Mouse (Mus musculus) heart, adult 2 months (tissue): ENCODE measurements at regions not wholly inside any gene's neighbourhood (a gene's known extent, or its start where the extent isn't known, plus 50 kb on each side); places are given as distances from the start of the nearest gene placed in this dataset.

Source experiments
- CTCF ChIP-seq: fragments of 200-600 bp; IDR thresholded peaks from 2 replicates; pipeline ENCODE4 v1.8.1; 2022; ENCODE audit warnings: antibody characterized with exemption, mild to moderate bottlenecking, moderate library complexity
- POLR2A ChIP-seq: fragments of 200-500 bp; IDR thresholded peaks from 2 replicates; pipeline ENCODE4 v1.6.1; 2011; ENCODE audit warnings: mild to moderate bottlenecking, low read depth, low read length, control low read depth; ENCODE audit not compliant: insufficient read depth

DNA sequence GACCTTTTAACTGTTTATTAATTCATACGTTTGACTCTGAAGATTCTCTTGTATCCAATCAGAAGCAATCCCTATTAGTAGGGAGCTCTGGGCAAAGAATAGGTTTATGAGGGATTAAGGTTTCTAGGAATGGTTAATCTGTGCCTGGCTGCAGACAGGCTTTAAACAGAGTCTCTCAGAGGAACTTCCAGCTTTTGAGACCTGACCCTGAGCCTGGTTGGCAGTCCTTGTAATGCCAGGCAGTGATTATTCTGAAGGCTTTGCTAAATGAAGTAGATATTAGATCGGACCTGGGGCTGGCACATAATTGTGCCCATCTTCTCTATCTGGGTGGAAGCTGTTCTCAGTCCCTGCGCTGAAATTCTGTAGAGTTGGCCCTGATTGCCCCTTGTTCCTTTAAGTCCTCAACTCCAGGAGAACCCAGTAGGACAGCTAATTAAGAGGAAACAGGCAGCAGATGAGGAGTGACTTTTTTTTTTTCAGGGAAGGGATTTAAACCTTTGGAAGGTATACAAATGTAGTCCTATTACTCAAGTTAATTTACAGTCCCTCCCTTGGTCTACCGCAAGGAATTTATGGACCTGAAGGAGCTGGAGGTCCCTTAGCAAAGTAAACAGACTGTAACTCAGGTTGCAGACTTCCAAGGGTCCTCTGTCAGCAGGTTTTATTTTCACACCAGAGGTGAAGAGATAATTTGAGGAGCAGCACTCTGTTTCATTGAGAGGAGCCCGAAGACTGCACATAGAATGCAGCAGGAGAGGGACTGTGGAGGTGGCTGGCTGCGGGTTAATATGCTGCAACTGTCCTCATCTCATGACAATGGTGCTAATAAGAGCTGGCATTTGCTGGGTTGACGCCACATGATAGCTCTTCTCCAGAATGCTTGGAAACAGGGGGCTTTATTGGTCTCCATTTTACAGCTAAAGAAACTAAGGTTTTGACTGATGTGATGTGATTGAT is 595.7 kb downstream of the Bcl11a start:
- TF ChIP-seq CTCF, result no peak
- TF ChIP-seq POLR2A, result no peak
